Mouse (Mus musculus): ENCODE results near the gene Magi2. TPM values are rescaled to one million over a fixed set of nuclear protein-coding genes. Genes with fewer than 3 reads are reported as not detected.
A peak's percentile ranks its signal among the peaks of the same experiment; 100 is the strongest.

The Magi2 gene
- polyA plus RNA-seq, 1 experiment: 0.79 TPM

GRCm38 (mm10) chr5:20332574-20332973, 1105.7 kb downstream of the Magi2 start:
- Histone ChIP-seq H3K27me3 (ENCODE audit: control insufficient read depth, insufficient read depth, low read length) (no peaks in the 10 kb centered on the region; the same call in 1 of the 2 replicates), H3K27ac (ENCODE audit: insufficient read depth, low read length) (no peak overlapping the region), H3K36me3 (ENCODE audit: control insufficient read depth, insufficient read depth, low read length) (no peaks in the 10 kb centered on the region), H3K4me1 (ENCODE audit: control insufficient read depth, insufficient read depth, insufficient read length) (no peaks in the 10 kb centered on the region), H3K4me3 (ENCODE audit: extremely low read depth, insufficient read depth, insufficient read length) (no peak overlapping the region)
- WGBS: 8% methylated on average over 4 of the region's 4 CpGs
- peak in 1 of 2 experiments; percentile 34 for DNase-seq (ENCODE audit: low read depth in 1 of 2, low spot score in 2 of 2)
- no peak for TF ChIP-seq POLR2A (IDR thresholded peaks at IDR 0.05; ENCODE audit: low read depth, low read length)

- Histone ChIP-seq H3K36me3 (ENCODE audit: control insufficient read depth, insufficient read depth, low read length) (no peaks in the 10 kb centered on the region), H3K27me3 (ENCODE audit: control insufficient read depth, insufficient read depth, low read length) (no peaks in the 10 kb centered on the region), H3K4me1 (ENCODE audit: control insufficient read depth, insufficient read depth, insufficient read length) (no peaks in the 10 kb centered on the region), H3K4me3 (ENCODE audit: extremely low read depth, insufficient read depth, insufficient read length) (no peak overlapping the region), H3K27ac (ENCODE audit: insufficient read depth, low read length) (no peak overlapping the region)
- TF ChIP-seq CTCF (IDR thresholded peaks at IDR 0.05; ENCODE audit: extremely low read depth, insufficient read depth, insufficient read length, insufficient replicate concordance): no peak
- no peak for TF ChIP-seq POLR2A (IDR thresholded peaks at IDR 0.05; ENCODE audit: low read depth, low read length)
- no peak for DNase-seq (ENCODE audit: low read depth in 1 of 2, low spot score in 2 of 2)
Observed at GRCm38 (mm10) chr5:20334549-20334948, 1107.7 kb downstream of the Magi2 start.

GRCm38 (mm10) chr5:20352941-20353340, 1126.1 kb downstream of the Magi2 start:
- 44% methylated on average over 8 of the region's 8 CpGs for WGBS
- H3K36me3 ChIP-seq (ENCODE audit: control insufficient read depth, insufficient read depth, low read length): no peaks in the 10 kb centered on the region
- H3K27ac ChIP-seq (ENCODE audit: insufficient read depth, low read length): no peak overlapping the region
- no peaks in the 10 kb centered on the region for H3K4me1 ChIP-seq (ENCODE audit: control insufficient read depth, insufficient read depth, insufficient read length)
- no peak for DNase-seq (ENCODE audit: low read depth in 1 of 2, low spot score in 2 of 2)
- no peaks in the 10 kb centered on the region for H3K27me3 ChIP-seq (ENCODE audit: control insufficient read depth, insufficient read depth, low read length)
- no peak overlapping the region for H3K4me3 ChIP-seq (ENCODE audit: extremely low read depth, insufficient read depth, insufficient read length)
- TF ChIP-seq POLR2A (IDR thresholded peaks at IDR 0.05; ENCODE audit: low read depth, low read length) (no peak), CTCF (IDR thresholded peaks at IDR 0.05; ENCODE audit: extremely low read depth, insufficient read depth, insufficient read length, insufficient replicate concordance) (no peak)

- WGBS: 41% methylated on average over 5 of the region's 5 CpGs
- no peak for DNase-seq (ENCODE audit: low read depth in 1 of 2, low spot score in 2 of 2)
- TF ChIP-seq POLR2A (IDR thresholded peaks at IDR 0.05; ENCODE audit: low read depth, low read length): no peak
- no peak for TF ChIP-seq CTCF (IDR thresholded peaks at IDR 0.05; ENCODE audit: extremely low read depth, insufficient read depth, insufficient read length, insufficient replicate concordance)
- Histone ChIP-seq H3K36me3 (ENCODE audit: control insufficient read depth, insufficient read depth, low read length) (no peaks in the 10 kb centered on the region), H3K4me3 (ENCODE audit: extremely low read depth, insufficient read depth, insufficient read length) (no peak overlapping the region), H3K4me1 (ENCODE audit: control insufficient read depth, insufficient read depth, insufficient read length) (no peaks in the 10 kb centered on the region), H3K27ac (ENCODE audit: insufficient read depth, low read length) (no peak overlapping the region), H3K27me3 (ENCODE audit: control insufficient read depth, insufficient read depth, low read length) (no peaks in the 10 kb centered on the region)
Observed at GRCm38 (mm10) chr5:20358437-20358836, 1131.6 kb downstream of the Magi2 start.

GRCm38 (mm10) chr5:20359021-20359420, 1132.2 kb downstream of the Magi2 start:
- H3K4me1 ChIP-seq (ENCODE audit: control insufficient read depth, insufficient read depth, insufficient read length): no peaks in the 10 kb centered on the region
- H3K27ac ChIP-seq (ENCODE audit: insufficient read depth, low read length): no peak overlapping the region
- no peak for TF ChIP-seq POLR2A (IDR thresholded peaks at IDR 0.05; ENCODE audit: low read depth, low read length)
- TF ChIP-seq CTCF (IDR thresholded peaks at IDR 0.05; ENCODE audit: extremely low read depth, insufficient read depth, insufficient read length, insufficient replicate concordance): no peak
- H3K27me3 ChIP-seq (ENCODE audit: control insufficient read depth, insufficient read depth, low read length): no peaks in the 10 kb centered on the region
- whole genome bisulfite sequencing: 75% methylated on average over 3 of the region's 3 CpGs
- H3K36me3 ChIP-seq (ENCODE audit: control insufficient read depth, insufficient read depth, low read length): no peaks in the 10 kb centered on the region
- DNase-seq (ENCODE audit: low read depth in 1 of 2, low spot score in 2 of 2): no peak
- H3K4me3 ChIP-seq (ENCODE audit: extremely low read depth, insufficient read depth, insufficient read length): no peak overlapping the region

GRCm38 (mm10) chr5:20362154-20362553, 1135.3 kb downstream of the Magi2 start:
- WGBS: 26% methylated on average over 3 of the region's 3 CpGs
- Histone ChIP-seq H3K36me3 (ENCODE audit: control insufficient read depth, insufficient read depth, low read length) (no peaks in the 10 kb centered on the region), H3K27ac (ENCODE audit: insufficient read depth, low read length) (no peak overlapping the region), H3K4me3 (ENCODE audit: extremely low read depth, insufficient read depth, insufficient read length) (no peak overlapping the region), H3K4me1 (ENCODE audit: control insufficient read depth, insufficient read depth, insufficient read length) (no peaks in the 10 kb centered on the region), H3K27me3 (ENCODE audit: control insufficient read depth, insufficient read depth, low read length) (no peaks in the 10 kb centered on the region)
- TF ChIP-seq CTCF (IDR thresholded peaks at IDR 0.05; ENCODE audit: extremely low read depth, insufficient read depth, insufficient read length, insufficient replicate concordance) (no peak), POLR2A (IDR thresholded peaks at IDR 0.05; ENCODE audit: low read depth, low read length) (no peak)
- DNase-seq (ENCODE audit: low read depth in 1 of 2, low spot score in 2 of 2): no peak

GRCm38 (mm10) chr5:20363216-20363615, 1136.4 kb downstream of the Magi2 start:
- 76% methylated on average over 5 of the region's 5 CpGs for WGBS
- no peak overlapping the region for H3K4me3 ChIP-seq (ENCODE audit: extremely low read depth, insufficient read depth, insufficient read length)
- H3K4me1 ChIP-seq (ENCODE audit: control insufficient read depth, insufficient read depth, insufficient read length): no peaks in the 10 kb centered on the region
- TF ChIP-seq POLR2A (IDR thresholded peaks at IDR 0.05; ENCODE audit: low read depth, low read length): no peak
- no peak for TF ChIP-seq CTCF (IDR thresholded peaks at IDR 0.05; ENCODE audit: extremely low read depth, insufficient read depth, insufficient read length, insufficient replicate concordance)
- no peak for DNase-seq (ENCODE audit: low read depth in 1 of 2, low spot score in 2 of 2)
- H3K27ac ChIP-seq (ENCODE audit: insufficient read depth, low read length): no peak overlapping the region
- H3K27me3 ChIP-seq (ENCODE audit: control insufficient read depth, insufficient read depth, low read length): no peaks in the 10 kb centered on the region
- H3K36me3 ChIP-seq (ENCODE audit: control insufficient read depth, insufficient read depth, low read length): no peaks in the 10 kb centered on the region
